Mouse (Mus musculus): ENCODE measurements around the gene Slc25a48.

The Slc25a48 gene

DNA sequence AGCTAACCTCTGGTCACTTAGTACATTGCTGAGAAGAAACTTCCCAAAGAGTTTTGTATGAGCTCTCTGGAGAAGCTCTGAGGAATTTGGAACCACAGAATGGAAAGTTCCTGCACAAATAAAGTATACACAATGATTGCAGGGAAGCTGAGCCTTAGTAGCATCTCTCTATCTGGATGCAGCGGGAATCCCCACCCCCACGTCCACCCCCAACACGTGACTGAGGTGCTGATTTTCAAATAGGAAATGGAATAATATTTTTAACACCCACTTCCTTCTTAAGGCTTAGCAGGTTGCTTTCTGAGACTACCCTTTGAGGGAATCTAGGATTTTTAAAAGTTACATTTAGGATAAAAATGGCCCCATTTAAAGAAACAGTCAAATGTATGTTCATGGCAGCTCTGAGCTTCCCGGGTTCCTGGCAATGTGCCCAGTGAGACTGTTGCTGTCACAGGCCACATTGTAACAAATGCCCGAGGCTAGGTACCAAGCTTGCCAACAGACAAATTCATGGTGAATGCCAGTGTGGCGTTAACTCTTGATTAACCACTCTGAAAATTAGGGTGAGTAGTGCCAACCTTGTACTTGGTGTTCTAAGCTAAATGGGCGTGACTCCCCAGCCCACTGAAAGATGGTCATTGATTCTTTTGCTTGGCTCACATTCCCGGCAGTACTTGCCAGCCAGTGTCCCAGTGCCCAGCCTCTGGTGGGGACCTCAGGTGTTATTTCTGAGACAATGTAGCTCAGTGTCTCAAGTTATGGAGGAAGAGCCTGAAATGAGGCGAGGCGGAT lies 11.3 kb downstream of the Slc25a48 start:
- no peak for DNase-seq (ENCODE audit: low spot score)

DNA sequence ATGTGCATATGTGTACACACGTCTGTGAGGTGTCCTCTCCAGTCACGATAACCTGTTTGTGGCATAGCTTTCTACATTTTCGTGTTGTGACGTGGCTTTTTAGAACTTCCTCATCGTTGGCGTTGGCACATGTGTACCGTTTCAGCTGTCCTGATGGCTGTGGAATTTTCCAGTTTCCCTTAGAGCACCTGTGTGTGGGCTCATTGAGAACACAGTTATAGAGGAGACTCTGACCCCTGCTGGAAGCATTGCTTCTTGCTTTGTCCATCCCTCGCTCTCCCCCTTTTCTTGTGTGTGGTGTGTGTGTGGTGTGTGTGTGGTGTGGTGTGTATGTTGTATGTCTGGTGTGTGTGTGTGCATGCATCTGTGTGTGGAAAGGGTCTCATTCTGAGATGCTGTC lies 11.9 kb downstream of the Slc25a48 start:
- DNase-seq (ENCODE audit: low spot score): no peak

DNA sequence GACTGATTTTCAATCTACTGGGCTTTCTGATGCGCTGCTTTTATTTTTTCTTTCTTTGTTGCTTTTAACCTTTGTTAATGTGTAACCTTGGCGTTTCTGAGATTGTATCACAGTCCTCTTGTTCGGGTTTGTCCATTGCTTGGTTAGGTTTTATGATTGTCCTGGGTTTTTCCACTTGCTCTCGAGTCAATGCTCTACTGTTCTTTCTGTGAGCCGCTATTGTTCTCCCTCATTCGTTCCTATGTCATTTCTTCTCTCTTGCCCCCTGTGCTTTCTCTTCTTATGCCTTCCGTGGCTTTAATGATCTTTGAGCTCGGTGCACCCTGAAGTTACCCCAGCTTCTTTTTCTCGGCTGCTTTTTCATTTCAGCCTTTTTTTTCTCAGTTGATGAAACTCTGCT lies 19.8 kb downstream of the Slc25a48 start:
- DNase-seq (ENCODE audit: low spot score): no peak

DNA sequence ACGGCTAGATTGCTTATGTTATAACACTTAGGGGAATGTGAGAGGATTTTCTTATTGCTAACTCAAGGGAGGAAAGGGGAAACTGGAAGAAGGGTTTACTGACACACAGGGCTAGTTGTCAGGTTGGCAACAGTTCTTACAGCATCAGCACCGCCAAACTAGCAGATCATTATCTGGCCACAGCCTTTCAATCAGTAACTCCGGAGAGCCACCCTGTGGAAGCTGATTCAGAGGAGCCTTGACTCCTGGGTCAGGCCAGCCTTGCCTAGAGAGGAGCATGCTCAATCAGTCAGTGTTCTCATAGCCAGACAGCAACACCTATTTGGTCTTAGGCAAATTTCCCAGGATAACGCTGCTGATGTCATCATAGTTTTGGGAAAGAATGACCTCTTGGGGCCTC lies 23.3 kb downstream of the Slc25a48 start:
- no peak for DNase-seq (ENCODE audit: low spot score)

DNA sequence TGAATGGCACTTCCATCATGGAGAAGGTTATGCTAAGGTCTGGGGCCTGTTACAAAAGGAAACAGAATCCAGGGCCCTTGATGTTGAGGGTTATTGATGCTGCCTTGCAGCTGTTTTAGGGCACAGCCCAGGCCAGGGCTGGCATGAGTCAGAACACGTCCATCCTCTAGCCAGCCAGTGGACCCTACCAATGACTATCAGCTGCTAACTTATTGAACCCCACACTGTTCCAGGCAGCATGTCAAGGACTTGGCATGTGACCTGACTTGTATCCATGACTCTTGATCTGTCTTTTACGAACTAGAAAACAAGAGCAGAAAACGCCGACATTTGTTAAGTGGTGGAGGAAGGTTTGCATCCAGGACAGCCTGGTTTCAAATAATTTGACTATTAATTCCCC lies 24.6 kb downstream of the Slc25a48 start:
- no peak for DNase-seq (ENCODE audit: low spot score)

DNA sequence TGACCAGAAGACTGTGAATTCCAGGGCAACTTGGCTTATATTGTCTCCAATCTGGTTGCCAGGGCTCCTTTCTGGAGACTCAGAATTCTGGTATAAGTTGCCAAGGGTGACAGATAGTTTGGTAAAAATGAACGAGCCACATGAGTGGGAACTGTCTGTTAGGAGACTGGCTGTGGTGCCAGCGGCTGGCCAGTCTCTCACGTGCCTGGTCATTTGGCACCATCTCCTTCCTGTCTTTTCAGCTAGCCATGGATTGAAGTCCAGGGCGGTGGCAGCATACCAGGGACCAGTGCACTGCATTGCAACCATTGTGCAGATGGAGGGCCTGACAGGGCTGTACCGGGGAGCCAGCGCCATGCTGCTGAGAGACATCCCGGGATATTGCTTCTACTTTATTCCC lies 25.1 kb downstream of the Slc25a48 start:
- no peak for DNase-seq (ENCODE audit: low spot score)

DNA sequence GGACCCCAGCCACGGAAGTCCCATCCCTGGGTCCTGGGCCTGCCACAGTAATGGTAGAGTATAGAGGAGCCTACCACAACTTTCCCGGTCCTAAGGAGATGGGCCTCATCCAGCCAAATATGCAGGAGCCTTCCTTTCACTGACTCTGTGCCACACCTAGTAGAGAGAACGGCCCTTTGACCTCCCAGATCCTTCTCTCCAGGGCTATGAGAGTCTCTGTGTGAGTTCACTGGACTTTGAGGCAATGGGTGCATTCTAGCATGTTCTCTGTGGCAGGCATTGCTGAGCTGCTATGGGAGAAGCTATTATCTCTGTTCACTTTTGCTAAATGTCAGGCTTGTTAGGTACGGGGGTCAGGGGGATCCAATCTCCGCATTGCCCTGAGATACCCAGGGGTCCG lies 25.6 kb downstream of the Slc25a48 start:
- no peak for DNase-seq (ENCODE audit: low spot score)

DNA sequence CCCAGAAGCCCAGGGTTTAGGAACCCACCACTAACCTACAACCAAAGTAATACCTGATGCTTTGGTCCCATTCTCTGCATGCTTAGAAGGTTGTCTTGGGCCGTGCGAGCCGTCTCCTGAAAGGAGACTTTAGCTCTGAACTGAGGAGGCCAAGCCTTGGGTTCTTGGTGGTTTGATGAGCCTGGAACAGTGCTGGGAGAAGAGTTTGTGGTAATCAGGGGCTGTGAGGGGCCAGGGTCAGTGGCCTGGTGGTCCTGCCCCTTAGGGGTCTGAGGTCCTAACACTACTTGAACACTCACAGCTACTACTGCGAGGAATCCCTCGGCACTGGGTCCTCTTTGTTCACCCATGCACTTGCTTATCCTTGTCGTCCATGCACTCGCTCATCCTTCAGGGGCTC lies 29.6 kb downstream of the Slc25a48 start:
- no peak for DNase-seq (ENCODE audit: low spot score)

DNA sequence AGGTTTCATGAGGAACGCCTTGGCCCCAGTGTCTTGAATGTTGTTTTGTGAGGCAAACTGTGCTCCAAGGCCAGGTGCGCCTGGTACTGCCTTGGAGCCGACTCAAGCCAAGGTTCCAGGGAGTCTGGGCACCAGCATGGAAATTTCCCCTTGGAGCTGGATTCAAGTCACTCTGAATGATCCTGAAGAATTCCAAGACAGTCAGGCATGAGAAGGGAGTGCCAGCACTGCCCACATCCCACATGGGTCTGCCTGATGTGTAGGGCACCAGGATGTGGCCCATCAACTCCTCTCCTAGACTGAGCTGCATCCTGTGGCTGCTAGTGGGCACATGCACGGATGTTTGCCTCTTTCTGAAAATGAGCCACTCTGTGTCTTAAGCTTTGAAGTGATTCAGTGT lies 30.4 kb downstream of the Slc25a48 start:
- no peak for DNase-seq (ENCODE audit: low spot score)

DNA sequence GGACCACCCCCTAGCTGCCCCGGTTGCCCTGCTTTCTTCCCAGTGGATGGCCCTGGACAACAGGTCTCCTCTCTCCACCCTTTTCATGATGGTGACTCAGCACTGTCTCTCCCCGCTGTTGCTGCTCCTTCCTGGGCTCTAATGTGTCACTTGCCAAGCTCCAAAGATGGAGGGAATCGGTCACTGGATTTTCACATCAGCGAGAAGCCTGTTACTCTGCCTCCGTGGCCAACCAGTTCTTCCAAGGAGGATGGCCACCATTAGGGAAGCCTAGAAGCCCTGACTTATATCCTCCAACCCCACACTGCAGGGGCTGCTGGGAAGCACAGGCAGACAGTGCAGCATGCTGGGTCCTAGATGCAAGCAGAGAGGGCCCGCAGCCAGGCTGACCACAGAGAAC lies 33.1 kb downstream of the Slc25a48 start:
- DNase-seq (ENCODE audit: low spot score): no peak

DNA sequence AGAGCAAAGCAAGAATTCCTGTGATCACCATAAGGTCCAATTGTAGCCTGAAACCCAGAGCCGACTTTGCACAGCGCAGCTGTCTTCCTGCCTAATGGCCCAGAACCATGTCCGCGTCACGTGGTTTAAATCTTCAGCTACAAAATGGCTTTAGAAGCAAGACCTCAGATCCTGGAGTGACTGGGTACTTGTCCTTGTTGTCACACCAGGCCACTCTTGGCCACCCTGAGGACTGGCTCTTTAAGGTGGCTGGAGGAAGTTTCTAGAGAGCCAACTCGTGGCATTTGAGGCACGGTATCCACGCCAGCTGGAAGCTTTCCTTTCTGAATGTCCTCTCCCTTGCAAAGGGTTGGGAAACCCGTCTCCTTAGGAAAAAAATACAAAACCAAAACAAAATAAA lies 33.8 kb downstream of the Slc25a48 start:
- peak; percentile 54 for DNase-seq (ENCODE audit: low spot score)

DNA sequence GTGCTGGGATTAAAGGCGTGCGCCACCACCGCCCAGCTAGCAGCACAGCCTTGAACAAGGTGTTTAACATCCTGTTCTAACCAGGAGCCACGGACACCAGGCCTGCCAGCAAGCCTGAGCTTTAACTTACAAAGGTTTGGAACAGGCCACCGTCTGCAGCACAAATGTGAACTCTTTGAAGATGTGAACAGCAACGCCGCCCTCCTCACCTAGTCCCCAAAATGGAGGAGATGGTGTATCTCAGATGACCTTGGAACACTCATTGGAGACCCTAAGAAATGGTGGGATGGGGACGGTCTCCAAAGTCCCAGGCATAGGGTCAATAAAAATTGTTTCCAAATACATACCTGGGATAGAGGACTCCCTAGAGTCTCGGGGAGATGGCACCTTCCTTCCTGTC lies 34.5 kb downstream of the Slc25a48 start:
- DNase-seq (ENCODE audit: low spot score): no peak

DNA sequence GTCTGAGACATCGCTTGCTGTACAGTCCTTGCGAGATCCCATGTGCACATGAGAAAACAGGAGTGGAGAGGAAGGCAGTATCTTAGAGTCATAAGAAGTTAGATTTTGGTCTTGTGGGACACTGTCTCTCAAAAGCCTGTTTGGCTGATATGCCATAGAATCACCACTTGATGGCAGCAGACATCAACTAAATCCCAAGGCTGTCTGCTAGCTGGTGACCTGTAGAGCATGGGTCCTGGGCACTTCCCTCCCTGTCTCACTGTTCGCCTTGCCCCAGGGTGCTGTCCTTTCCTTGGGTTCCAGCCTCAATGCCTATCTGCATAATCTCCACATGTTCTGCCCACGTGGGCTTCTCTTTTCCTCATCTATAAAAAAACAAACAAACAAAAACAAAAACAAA lies 37.2 kb downstream of the Slc25a48 start:
- DNase-seq (ENCODE audit: low spot score): peak; percentile 63

DNA sequence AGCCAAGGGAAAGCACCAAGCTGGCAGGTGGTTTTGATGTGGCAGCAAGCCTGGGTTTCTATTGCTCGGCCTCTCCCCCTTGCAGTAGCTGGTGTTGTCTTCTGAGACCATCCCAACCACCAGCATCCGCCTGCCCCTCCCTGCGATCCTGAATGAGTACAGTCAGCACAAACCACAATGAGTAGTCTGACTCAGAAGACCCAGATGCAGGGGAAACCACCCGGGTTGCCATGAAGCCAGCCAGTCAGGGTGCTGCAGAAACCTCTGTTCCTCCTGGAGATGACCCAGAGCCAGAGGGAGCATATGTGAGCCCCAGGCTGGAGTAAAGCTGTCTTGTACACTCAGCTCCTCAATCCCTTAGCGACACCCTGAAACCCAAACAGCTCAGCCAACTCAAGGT lies 38.6 kb downstream of the Slc25a48 start:
- peak; percentile 32 for DNase-seq (ENCODE audit: low spot score)

DNA sequence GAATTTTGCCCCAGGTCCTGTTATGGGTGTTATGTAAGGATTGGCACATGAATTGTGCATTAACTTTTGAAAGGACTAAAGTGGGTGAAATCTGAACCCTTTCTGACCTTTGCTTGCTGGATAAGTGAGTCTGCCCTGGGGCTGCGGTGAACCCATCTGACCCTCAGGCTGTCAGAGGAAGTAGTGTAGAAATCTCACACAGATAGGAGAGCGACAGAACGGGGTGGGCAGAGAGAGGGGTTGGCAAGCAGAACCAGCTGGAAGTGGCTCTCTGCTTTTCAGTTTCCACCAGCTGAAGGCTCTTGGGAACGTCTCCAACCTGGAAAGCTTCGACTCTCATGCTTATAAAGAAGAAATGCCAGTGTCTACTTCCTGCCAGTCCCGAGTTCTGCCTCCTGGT lies 39.1 kb downstream of the Slc25a48 start:
- DNase-seq (ENCODE audit: low spot score): peak; percentile 17

DNA sequence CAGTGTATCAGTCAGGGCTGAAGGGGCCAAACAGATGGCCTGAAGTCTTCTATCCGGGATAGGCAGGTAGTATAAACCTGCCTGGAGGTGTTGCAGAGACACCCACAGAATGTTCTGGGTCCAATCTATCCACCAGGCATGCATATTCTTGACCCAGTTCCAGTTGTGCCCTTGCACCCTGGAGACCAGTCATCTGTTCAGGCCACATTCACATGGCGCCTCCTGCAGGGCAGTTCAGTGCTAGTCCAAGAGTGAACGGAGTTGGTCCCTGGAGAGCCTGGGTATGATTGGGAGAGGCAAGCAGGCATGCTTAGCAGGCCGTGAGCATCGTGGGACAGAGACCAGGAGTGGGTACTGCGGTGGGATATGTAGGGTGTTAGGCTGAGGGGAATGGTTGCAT lies 39.9 kb downstream of the Slc25a48 start:
- DNase-seq (ENCODE audit: low spot score): no peak

DNA sequence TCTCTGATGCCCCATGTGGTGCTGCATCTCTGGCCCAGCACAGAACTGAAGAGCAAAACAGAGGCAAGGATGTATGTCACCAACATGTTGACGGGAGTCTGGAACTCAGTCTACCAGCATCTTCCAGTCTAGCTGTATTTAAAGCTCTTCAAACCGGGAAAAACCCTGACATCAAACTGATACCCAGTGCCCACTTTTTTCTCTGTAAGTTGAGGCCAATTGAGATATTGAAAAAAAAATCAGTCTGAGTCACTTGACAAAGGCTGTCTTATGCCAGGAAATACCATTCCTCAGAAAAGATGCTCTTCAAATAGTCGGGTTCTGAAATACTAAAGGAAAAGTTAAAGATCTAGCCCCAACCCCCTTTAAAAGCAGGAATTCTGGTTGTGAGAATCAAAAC lies 44.0 kb downstream of the Slc25a48 start, which contains the start of gene Il9:
Il9 (minus strand) TSS at position 101 of the 400 bp plus-strand sequence.
- no peak for DNase-seq (ENCODE audit: low spot score)

DNA sequence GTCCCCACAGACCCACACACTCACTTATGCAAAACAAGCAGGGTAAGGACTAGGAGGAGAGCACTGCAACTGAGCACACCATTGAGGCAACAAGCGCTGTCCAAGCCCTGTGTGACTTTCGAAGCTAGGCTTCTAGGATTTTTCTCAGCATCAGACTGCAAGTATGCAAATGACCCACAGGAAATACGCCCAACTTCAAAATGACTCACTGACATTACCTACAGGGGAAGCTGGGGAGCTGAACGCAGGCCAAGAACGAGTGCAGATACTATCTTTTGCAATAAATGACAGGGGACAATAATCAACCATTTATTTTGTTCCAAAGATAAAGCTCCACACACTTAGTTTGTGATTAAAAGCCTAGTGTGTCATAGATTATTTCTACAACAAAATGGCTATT lies 49.9 kb downstream of the Slc25a48 start:
- DNase-seq (ENCODE audit: low spot score): no peak

DNA sequence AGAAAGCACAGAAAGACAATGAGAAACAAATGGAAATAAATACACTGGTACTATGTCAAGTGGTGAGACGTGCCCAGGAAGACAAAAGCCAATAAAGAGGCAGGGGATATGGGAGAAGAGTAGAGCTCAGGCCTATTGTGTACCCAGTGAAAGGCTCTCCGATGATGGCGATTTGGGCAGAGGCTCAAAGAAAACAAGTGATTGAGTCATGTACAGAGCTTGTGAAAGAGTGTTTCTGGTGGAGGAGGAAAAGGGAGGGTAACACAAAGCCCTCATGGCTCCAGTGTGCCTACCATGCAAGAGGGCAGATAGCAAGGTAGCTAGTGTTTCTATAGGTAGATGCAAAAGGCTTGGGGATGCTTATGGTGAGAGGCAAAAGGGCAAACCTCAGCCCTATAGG lies 56.3 kb downstream of the Slc25a48 start:
- no peak for DNase-seq (ENCODE audit: low spot score)

DNA sequence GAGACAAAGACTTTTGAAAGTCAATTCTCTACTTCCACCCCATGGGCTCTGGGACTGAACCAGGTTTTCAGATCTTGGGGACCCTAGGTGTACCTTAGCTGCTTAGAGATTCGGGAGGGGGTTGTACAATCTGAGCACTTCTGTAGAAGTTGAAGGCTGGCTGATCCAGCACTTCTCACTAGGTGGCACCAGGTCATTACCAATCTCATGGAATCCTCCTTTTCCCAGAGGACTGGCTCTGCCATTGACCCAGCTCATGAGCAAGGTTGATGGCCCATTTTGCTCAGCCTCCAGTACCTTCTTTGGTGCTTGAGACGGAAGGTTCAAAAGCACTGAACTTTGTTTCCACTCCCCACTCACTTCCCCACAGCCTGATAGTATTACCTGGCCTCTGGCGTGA lies 62.0 kb downstream of the Slc25a48 start:
- DNase-seq (ENCODE audit: low spot score): no peak

DNA sequence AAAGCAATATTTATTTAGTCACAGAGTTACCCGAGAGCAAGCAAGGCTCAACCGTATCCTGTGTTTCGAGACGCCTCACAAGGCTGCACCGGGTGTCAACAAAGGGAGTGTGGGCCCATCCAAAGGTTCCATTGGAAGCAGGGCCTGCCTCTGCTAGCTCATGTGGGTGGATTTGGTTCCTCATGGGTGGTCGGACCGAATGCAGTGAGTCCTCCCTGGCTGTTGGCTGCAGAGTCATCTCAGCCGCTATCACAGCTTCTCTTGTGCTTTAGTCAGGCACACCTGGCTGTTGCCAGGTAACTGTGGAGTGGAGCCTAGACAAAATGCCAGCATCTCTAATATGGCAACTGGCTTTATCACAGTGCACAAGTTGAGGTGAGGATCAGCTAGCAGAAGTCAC lies 62.5 kb downstream of the Slc25a48 start:
- DNase-seq (ENCODE audit: low spot score): no peak

DNA sequence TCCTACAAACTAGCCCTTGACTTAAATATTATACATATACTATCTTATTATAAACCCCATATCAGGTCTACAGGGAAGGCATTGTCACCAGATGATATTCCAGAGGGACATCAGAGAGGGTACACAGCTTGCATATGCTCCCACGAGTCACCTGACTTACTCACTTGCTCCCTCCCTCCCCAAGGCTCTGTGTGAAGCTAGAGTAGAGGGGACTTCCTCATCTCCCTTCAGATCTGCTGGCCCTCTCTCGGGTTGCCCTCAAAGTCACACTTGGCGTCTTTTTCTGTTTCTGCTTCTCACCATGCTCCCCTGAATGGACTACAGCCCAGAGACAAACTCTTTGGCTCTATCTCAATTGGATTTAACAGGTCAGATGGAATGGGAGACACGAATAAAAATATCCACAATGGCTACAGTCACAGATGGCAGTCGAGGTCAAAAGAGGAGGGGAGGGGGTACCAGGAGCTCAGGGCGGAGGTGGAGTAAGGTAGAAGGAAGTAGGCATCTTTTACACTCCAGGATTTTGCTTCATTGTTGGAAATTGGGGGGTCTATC lies 63.8 kb downstream of the Slc25a48 start:
- no peak for DNase-seq (ENCODE audit: low spot score)

DNA sequence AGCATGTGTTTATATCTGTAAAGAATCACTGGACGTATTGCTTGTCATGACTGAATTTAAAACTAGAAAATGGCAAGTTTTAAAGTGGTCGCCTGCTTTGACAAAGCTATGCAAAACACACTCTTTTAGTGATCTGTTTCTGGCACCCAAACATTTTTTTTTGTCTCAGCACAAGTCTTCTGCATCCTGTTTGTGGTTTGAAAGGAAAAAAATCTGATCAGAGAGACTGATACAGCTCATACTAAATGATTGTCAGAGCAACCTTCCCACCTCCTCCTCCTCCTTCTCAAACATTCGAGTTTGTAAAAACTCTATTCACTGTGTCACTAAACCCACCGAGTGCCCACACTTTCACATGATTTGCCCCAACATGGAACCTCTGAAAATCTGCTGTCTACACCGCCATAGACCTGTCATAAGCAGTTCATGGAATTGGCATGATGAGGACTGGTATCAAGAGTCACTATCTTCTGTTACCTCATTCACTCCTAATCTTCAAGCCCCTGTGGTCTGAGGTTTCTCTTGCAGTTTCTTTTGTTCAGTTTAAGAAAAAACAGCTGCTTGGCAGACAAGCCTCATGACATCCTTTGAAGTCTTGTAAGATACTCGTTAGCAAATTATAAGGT lies 68.8 kb downstream of the Slc25a48 start:
- peak; percentile 2 for DNase-seq (ENCODE audit: low spot score)

DNA sequence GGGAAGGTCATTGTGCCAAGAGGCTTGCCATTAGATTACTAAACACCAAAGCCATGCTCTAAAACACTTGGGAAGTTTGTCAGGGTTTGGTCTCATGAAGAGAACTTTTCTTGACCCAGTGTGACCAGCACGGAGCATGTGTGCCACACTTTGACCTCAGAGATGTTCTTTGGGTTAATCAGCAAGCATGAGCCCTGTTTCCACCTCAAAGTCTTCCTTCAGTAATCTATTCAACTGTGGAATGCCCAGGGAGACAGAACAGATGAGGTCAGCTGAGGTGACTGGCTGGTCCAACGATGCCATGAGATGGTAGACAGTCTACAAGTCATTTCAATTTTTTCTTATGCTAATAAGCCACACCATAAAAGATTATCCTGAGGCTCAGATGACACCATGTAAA lies 71.6 kb downstream of the Slc25a48 start:
- DNase-seq (ENCODE audit: low spot score): no peak

Data from lung, postnatal 25 days (tissue).